Mouse (Mus musculus) adrenal gland, adult 18-20 months (tissue): ENCODE data around the gene Pde1c. TPM values are rescaled to one million over a fixed set of nuclear protein-coding genes. Genes with fewer than 3 reads are reported as not detected.

ENCODE experiments used
- DNase-seq, 2 experiments: peaks; one replicate each; pipeline ENCODE4 v3.0.0; 2021 to 2022; ENCODE audit warnings: low spot score in 2 of 2
- total RNA-seq, 2 experiments: library from RNA; stranded (reverse); gene quantifications; 1 replicate in 1 of 2; 2 replicates in 1 of 2; pipeline ENCODE4 v1.2.3; 2021

Pde1c gene
- total RNA-seq, 2 experiments from 2014 or later = 0.19 to 0.23 TPM

DNA sequence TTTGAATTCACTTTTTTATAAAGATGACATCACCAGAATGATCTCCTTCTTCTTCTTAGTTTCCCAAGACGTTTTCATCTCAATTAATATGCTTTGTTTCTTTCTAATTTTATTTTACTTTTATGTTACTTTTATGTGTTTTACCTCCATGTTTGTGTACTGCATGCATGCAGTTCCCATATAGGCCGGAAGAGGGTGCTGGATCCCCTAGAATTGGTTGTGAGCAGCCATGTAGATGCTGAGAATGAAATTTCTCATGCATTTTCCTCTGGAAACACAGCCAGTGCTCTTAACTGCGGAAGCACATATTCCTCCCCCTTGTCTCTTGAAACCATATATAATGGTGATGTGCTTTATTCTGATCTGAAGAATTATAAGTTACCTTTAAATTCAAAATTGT lies 110.8 kb downstream of the Pde1c start:
- no peak for DNase-seq

DNA sequence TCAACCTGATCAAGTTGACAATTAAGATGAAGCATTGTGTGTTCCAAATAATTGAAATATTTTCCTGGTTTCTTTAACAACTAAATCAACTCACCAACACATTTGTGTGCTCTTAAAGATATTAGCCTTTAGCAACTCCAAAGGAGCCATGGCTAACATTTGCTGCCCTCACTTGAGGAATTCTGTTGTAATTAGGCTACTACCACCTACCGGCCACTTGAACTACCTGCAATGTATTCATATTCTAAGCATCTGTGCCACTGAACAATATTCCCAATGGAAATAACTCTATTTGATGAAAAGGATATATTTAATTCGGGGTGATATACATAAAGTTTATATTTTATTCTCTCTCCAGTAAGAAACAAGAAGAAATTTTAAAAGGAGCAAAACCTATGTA lies 121.0 kb downstream of the Pde1c start:
- no peak for DNase-seq

DNA sequence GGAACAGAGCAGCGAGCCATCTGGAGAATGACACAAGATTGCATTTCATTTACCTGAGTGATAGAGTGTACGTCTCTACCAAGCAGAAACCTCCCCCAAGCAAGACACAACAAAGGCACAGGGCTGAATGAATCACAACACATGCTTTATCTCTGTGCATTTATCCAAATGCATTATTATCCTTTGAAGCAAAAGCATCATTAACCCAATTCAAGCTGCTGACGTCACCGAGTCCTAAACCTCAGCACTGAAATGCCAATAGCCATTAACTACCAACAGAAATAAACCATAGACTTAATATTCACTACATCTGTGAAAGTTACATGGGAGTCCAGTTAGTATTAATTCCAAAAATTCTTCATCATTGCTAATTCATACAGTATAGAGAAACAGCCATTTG lies 127.4 kb downstream of the Pde1c start:
- no peak for DNase-seq

- no peak for DNase-seq
These were observed 143.1 kb downstream of the Pde1c start for GRCm38 (mm10) chr6:56425846-56426245.

- no peak for DNase-seq
These were observed 146.0 kb downstream of the Pde1c start for GRCm38 (mm10) chr6:56422866-56423265.

GRCm38 (mm10) chr6:56416191-56416590 lies 152.7 kb downstream of the Pde1c start:
- DNase-seq = no peak

- DNase-seq = no peak
These were observed 179.7 kb downstream of the Pde1c start for GRCm38 (mm10) chr6:56389178-56389577.

DNA sequence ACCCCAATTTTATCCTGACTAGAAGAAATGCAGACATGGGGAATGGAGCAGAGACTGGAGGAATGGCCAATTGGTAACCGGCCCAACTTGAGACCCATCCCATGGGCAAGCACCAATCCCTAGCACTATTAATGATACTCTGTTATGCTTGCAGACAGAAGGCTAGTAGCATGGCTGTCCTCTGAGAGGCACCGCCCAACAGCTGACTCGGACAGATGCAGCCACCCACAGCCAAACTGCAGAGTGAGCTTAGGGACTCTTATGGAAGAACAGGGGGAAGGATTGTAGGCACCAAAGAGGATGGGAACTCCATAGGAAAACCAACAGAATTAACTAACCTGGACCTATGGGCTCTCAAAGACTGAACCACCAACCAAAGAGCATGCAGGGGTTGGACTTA lies 192.5 kb downstream of the Pde1c start:
- DNase-seq = no peak

DNA sequence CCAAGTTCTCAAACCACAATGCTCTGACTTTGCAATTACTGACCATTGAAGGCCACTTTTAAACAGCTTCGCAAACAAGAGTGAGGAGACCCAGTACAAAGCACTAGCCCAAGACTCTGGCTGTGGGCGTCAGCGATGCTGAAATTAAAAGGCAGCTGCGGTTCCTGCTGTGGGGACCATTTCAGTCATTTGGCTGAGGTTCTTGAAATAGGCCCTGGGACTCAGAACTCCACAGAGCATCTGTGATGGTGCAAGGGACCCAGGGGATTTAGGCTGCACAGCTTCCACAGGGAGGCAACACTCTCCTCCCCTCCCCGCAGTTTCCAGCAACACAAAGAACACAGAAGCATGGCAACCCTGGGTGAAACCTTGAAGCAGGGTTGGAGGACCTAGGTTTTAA lies 194.7 kb downstream of the Pde1c start:
- DNase-seq = no peak

DNA sequence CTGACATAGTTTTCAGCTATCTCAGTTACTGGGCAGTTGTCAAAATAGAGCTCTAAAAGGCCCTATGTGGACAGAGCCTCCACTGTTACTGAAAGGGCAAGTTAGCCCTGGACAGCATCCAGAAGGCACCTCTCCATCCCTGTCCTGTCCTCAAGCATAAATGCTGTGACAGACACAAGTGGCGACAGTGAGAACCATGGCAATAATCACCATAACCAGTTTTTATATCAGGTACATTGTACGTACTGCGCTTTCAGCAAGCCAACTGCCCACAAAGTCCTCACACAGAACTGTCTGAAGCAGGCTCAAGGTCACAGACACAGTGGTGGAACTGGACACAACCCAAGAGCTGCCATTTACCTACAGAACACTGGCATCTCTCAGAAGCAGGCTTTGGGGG lies 195.2 kb downstream of the Pde1c start:
- DNase-seq = no peak

DNA sequence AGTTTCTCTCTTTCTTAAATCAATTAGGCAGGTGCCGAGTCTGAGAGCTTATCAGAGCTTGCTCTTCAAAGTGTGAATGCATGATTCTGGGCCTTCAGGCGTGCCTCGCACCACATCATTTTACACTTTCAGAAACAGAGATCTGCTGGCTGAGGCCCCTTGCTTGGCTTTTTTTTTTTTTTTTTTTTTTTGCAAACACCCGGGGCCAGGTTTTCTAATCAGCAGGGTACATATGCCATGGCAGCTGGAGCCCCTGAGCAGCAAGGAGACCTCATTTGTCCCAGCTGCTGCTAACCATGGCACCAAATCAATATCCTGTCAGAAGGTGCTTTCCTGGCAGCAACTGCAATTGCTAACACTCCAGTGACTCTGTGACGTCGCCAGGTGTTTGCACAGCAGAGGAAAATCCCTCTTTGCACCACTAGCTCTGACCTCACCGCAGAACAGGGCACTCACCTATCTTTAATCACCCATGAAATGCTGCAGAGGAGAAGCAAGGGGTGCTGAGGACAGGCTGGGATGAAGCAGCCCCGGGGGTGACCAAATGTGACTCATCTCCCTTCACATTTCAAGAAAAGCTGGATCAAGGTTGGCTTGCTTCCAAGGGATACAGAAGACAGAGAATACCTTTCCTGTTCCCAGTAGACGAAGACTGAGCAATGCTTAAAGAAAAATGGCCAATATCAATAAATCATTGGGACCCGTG lies 195.7 kb downstream of the Pde1c start:
- no peak for DNase-seq

DNA sequence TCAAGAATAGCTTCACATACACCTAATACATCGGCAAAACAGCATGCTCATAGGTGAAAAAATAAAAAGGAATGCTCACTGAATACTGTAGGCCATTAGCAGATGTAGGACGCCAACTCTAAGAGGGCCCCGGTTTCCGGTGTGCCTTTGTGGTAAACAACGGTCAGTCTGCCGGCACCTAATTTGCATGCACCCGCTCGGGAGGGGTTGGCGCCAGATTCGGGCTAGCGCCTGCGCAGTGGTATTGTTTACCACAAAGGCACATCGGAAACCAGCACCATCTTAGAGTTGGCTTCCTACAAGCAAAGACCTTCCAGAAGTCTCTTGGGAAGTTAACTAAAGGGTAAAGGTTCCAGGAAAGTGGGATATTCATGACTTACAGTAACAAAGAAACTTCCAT lies 199.4 kb downstream of the Pde1c start:
- DNase-seq = no peak

DNA sequence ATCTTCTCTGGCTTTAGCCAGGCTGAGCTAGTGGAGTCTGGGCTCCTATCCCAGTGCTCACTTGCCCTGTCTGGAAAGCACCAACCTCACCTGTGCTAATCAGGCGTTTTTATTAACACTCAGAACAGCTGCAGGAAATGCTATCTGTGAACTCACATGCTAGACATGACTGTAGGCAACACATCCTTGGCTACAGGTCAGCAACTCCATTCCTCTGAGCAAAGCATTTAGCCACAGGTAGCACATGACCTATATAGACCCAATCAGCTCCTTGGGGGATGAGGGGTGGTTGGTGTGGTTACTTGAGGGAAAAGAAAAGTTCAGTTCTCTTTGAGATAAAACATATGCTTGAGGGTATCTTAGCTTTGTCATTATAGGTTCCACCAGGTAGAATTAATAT lies 200.8 kb downstream of the Pde1c start:
- DNase-seq = no peak

GRCm38 (mm10) chr6:56367257-56367656 lies 201.6 kb downstream of the Pde1c start:
- no peak for DNase-seq

DNA sequence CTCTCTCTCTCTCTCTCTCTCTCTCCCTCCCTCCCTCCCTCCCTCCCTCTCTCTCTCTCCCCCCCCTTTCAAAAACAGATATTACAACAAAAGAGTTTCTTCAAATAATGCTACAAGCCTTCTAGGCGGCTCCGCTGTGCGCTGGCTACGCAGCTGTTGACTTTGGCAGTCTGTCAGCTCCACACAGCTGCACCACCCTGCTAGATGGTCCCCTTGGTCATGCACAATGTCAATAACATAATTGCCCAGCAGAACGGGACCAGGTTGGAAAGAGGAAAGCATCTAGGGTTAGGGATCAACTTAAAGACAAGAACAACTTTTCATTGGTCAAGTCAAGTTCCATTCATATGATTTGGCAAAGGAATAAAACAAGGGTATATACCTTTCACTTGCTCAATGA lies 206.3 kb downstream of the Pde1c start:
- DNase-seq = no peak

DNA sequence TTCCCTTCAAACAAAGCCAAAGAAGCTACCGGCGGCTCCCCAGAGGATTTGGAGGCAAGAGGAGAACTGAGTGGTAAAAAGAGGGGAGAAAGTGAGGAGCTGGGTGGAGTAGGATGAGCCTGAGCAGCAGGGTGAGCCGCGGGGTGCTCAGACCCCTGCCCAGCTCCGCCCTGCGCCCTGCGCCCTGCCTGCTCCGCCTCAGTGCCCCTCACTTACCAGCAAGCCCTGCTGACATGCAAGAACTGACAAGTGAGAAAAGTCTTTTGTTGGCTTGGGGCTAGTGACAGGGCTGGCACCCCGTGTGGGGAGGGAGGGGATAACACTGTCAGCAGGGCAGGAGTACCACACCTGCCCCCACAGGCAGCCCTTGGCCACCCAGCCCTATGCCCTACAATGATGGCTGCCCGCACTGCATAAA lies 206.8 kb downstream of the Pde1c start:
- DNase-seq = no peak

- no peak for DNase-seq
These were observed 207.4 kb downstream of the Pde1c start for GRCm38 (mm10) chr6:56361348-56362127.

- no peak for DNase-seq
These were observed 208.8 kb downstream of the Pde1c start for GRCm38 (mm10) chr6:56360086-56360485.

DNA sequence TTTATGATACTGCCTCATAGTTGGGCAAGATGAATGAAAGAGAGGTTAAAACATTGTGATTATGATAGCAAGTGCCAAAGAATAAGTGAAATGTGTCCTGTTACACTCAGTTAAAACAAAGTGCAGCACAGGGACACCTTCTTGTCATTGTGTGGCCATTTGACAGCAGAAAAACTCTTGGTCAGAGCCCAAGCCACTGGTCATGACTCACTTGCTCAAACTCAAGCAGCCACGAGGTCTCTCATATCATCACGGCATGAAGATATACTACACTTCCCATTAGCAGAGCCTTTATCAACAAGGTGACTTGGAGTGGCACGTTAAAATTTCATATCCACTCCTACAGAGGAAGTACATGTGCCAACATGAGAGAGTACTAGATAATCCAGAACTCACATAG lies 209.8 kb downstream of the Pde1c start:
- no peak for DNase-seq

GRCm38 (mm10) chr6:56347207-56347606 lies 221.7 kb downstream of the Pde1c start:
- no peak for DNase-seq

DNA sequence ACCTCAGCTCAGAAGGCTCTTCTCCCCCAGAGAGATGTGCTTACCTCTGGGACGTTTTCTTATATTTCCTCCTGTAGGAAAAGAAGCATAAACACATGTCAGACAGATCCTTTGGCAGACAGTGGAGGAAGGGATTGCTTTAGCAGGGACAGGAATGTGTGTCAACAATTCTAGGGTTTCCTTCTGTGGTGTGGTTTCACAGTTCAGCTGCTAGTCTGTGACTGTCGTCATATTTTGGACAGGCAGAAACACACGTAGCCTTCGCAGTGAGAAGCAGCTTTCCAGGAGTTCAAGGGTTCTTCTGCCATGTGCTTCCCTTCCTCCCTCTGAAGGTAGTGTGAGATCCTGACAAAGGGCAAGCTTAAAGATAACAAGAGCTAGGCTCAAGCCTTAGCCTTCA lies 223.8 kb downstream of the Pde1c start:
- no peak for DNase-seq

DNA sequence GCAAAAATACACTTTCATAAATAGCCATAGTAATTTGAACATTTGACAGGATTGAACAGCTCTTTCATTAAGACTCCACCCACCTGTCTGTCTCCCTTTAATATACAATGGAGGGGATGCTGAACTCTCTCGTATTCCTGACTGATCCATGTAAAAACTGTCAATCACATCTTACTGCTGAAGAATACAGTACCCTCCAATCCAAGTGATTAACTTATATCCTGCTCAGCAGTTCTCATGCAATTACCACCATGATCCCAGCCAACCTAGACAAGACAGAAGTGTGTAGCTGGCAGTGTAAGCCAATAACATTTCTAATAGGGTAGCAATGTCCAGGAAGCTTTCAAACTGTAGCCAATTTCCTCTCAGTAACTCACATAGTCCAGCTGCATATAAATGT lies 226.9 kb downstream of the Pde1c start:
- no peak for DNase-seq
